Mouse (Mus musculus) erythroblast, adult 5-6 weeks (primary cell): ENCODE measurements around the gene Wdr25. TPM values are rescaled to one million over a fixed set of nuclear protein-coding genes. Genes with fewer than 3 reads are reported as not detected.

Experiments
- ATAC-seq: replicated peaks from 2 replicates; pipeline ENCODE4 v1.8.0; 2016; ENCODE audit warnings: moderate number of reproducible peaks, mild to moderate bottlenecking, moderate TSS enrichment, inconsistent platforms; ENCODE audit not compliant: poor library complexity, low FRiP score, severe bottlenecking
- total RNA-seq, 2 experiments: library from RNA; stranded (forward) in 1 of 2; stranded (reverse) in 1 of 2; fragments of 150-400 nt in 1 of 2; fragments of 200-764, 138-1000 nt in 1 of 2; gene quantifications; 2 replicates each; pipeline versions ENCODE4 v1.2.3 to v1.2.4; 2015 to 2017; ENCODE audit warnings: low replicate concordance in 2 of 2

The Wdr25 gene
- total RNA-seq, 2 experiments from 2014 or later: 1.4 TPM; not detected in 1

DNA sequence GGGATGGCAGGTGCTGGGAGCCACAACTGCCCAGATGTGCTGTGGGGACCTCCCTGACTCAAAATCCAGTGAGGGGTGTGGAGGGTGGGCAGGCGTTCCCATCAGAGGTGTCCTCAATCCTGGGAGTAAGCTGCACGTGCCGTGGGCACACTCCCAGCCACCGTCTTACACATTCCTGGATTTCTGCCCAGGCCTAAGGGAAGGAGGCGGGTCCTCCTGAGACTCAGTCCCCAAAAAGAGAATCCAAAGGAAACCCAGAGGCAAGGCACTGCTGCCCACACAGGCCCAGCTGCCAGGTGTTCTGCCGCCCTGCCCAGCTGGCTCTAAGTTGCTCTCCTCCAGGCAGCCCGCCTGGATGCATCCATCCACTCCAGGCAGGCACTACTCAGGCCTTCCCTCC lies 145.9 kb downstream of the Wdr25 start:
- no peak for ATAC-seq

- no peak for ATAC-seq
Measured at GRCm38 (mm10) chr12:109044497-109044896, 151.1 kb downstream of the Wdr25 start.

- ATAC-seq: no peak
Measured at GRCm38 (mm10) chr12:109045581-109045980, 152.2 kb downstream of the Wdr25 start.

DNA sequence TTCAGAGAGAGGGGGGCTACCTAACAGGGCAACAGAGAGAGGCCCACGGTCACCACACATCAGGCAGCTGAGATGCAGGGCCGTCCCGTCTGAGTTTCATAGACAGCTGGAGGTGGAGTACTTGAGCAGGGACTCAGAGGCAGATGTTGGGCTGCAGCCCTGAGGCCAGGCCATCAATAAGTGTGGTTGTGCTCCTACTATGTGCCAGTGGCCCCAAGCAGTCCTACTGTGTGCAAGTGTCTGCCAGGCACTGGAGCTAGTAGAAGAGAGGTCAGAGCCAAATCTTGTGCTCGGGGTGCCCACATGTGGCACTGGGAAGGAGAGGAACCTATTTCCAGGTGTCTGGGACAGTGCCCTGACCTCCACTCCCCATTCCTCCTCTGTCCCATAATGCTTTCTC lies 156.5 kb downstream of the Wdr25 start:
- no peak for ATAC-seq

DNA sequence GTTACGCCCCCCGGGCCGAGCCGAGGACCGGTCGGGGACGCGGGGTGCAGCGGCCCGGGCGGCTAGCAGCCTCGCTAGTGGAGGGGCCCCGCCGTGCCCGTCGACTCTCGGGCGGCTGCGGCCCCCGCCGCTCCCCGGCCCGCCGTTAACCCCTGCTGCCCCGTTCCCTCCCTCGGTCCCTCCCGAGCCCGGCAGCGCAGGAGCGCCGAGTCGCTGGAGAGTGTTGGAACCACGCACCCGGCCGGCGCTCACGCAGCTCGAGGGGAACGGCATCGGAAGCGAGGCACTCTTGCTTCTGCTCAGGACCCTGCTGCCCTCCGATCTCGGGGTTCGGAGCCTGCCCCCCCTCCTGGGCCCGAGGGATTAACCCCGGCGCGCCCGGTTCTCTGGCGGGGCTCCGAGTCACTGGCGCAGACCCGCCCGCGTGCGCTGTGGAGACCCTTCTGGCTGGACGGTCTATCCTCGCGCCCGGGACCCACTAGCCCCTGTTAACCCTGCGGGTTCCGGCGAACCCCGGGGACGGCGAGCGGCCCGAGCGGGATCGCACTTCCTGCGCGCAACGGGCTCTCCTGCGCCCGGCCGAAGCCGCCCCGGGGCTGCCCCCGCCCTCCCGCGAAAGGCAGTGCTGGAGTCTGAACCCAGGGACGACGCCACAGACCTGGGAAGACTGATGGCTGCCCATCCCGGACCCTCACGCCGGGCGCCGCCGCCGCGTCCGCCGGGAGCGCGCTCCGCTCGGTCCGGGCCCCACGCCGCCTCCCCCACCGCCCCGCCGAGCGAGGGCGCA lies 159.8 kb downstream of the Wdr25 start:
- ATAC-seq: no peak

GRCm38 (mm10) chr12:109057736-109058135 lies 164.3 kb downstream of the Wdr25 start:
- ATAC-seq: no peak

- no peak for ATAC-seq
Measured at GRCm38 (mm10) chr12:109058660-109059059, 165.2 kb downstream of the Wdr25 start.

DNA sequence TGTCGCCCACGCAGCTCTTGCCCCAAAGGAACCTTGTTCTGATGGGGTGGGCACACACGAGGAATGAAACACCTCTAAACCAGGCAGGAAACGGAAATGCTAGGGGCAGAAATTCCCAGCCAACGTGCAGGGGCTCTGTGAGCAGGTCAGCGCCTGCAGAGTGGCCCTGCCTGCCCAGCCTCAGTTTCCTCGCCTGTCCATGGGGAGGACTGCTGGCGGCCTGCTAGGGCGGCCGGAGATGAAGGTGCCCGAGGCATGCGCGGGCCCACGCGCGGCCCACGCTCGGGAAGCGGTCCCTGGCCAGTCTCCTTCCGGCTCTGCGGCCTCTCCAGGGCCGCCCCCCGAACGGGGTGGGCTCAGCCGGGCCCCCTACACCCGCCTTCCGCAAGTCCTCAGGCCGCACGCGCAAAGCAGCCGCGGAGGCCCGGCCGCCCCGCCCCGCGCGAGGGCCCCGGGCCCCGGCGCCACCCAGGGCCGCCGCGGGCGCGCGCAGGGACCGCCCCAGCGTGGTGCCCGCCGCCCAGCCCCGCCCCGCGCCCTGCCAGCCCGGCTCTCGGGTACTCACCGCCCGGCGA lies 174.2 kb downstream of the Wdr25 start:
- no peak for ATAC-seq

- no peak for ATAC-seq
Measured at GRCm38 (mm10) chr12:109068167-109068653, 174.8 kb downstream of the Wdr25 start, which contains the start of gene Begain. Gene Begain (minus strand): TSS chr12:109068217.

DNA sequence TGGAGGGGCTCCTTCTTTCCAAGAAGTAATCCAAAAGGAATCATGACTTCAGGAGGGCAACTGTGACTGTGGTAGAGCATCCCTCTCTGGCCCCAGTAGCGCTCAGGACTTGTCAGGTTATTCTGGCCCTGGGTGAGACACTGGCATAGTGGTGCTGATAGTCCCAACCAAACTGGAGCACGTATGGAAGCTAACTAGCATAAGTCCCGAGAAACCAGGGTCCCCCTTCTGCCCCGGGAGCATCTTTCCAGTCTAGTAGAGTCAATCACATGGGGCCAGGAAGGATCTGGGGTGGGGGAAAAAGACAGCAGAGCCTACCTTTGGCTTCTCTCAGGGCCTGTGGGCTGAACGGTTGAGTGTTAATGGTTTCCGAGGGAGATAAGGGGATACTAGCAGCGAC lies 175.3 kb downstream of the Wdr25 start:
- ATAC-seq: no peak

DNA sequence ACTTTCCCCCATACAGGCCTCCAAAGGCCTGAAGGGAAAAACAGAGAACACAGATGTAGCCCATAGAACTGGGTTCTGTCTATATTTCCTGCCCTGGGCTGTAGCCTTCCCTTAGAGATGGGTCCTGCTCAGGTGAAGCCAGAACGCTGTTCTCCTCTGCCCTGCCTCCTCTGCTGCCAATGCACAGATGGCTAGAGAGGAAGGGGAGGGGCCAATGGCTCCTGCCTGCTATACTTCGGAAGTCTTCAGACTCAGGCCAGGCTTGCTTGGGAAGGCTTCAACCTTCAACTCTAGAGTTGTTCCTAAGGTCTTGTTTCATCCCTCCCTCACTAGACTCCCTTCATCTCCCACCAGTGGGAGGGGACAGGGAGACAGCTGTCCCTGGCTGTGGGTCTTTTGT lies 176.3 kb downstream of the Wdr25 start:
- ATAC-seq: no peak

DNA sequence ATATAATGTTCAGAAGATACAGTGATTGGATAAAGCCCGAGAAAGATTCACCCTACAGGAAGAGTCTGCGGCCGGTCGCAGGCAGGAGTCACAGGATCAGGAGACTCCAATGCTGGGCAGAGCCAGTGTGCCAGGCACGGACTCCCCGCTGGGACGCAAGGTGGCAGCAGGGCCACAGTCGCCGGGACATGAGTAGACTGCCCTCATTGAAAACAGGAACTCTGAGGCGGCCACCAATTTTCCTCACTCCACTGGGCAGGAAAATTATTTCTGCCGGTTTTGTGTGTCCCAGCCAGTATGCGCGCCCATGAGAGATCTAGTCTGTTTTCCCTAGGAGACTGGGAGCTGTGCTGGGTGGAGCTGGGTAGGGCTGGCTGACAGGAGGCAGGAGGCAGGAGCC lies 177.8 kb downstream of the Wdr25 start:
- ATAC-seq: no peak

GRCm38 (mm10) chr12:109074106-109074505 lies 180.7 kb downstream of the Wdr25 start:
- ATAC-seq: no peak

DNA sequence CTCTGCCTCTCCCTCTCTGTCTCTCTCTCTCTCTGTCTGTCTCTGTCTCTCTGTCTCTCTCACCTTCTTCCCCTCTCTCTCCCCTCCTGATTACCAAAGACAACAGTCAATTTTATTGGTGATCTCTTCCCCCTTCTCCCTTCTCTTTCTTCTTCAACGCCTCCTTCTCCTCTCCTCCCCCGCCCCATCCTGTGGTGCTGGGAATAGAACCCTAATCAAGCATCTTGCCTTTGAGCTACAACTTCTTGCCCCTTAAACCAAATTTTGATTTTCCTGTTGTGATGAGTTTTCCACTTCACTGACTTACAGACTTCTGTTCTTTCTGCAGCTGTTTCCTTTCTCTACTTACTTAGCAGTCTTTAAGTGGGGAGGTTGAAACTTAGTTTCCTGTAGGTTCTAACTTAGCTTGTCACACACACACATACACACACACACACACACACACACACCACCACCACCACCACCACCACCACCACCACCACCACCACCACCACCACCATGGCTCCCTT lies 181.4 kb downstream of the Wdr25 start:
- no peak for ATAC-seq

DNA sequence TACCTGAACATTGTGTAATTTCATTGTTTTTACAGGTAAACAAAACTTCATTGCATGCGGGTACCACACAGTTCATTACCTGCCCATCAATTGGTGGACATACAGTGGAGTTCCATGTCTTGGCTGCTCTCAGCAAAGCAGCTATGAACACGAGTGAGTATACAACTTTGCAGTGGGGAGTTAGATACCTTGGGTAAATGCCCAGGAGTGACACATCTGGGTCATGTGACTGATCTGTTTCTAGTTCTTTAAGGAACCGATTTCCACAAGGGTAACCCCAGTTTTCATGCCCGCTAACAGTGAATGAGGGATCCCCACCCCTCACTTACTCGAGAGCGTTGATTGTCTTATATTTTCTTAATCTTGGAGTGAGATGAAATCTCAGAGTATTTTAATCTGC lies 183.6 kb downstream of the Wdr25 start:
- ATAC-seq: no peak

Other genes with a start within 250 kb of the Wdr25 start
- not detected in 2 replicates for gene Degs2, start 191.3 kb upstream of the Wdr25 start, total RNA-seq (2015; ENCODE audit: low replicate concordance)
- gene Degs2, start 191.3 kb upstream of the Wdr25 start, total RNA-seq (2017; ENCODE audit: low replicate concordance): not detected in 2 replicates
- 15.8 and 29.5 TPM in 2 replicates for gene Yy1, start 100.7 kb upstream of the Wdr25 start, total RNA-seq (2015; ENCODE audit: low replicate concordance)
- 31.0 and 43.9 TPM in 2 replicates for gene Yy1, start 100.7 kb upstream of the Wdr25 start, total RNA-seq (2017; ENCODE audit: low replicate concordance)
- gene Slc25a29, start 57.7 kb upstream of the Wdr25 start, total RNA-seq (2015; ENCODE audit: low replicate concordance): 0.84 and 1.7 TPM in 2 replicates
- not detected in 2 replicates for gene Slc25a29, start 57.7 kb upstream of the Wdr25 start, total RNA-seq (2017; ENCODE audit: low replicate concordance)
- gene Slc25a47, start 57.6 kb upstream of the Wdr25 start, total RNA-seq (2015; ENCODE audit: low replicate concordance): 9.0 TPM in 1 of 2 replicates, not detected in the other
- 2.0 and 2.8 TPM in 2 replicates for gene Slc25a47, start 57.6 kb upstream of the Wdr25 start, total RNA-seq (2017; ENCODE audit: low replicate concordance)
- gene Wars, start 543 bp downstream of the Wdr25 start, total RNA-seq (2015; ENCODE audit: low replicate concordance): 8.2 and 9.4 TPM in 2 replicates
- 8.2 and 8.9 TPM in 2 replicates for gene Wars, start 543 bp downstream of the Wdr25 start, total RNA-seq (2017; ENCODE audit: low replicate concordance)
- not detected in 2 replicates for gene Begain, start 174.6 kb downstream of the Wdr25 start, total RNA-seq (2015; ENCODE audit: low replicate concordance)
- not detected in 2 replicates for gene Begain, start 174.6 kb downstream of the Wdr25 start, total RNA-seq (2017; ENCODE audit: low replicate concordance)